Mouse (Mus musculus) liver, adult (tissue): ENCODE measurements around the gene Gmds.

Source experiments
- GATA4 ChIP-seq: IDR thresholded peaks from 2 replicates; pipeline ENCODE4 v1.6.1; 2014; ENCODE audit warnings: mild to moderate bottlenecking, low read length; ENCODE audit not compliant: insufficient replicate concordance

The Gmds gene

GRCm38 (mm10) chr13:32034799-32035448 is 303.6 kb downstream of the Gmds start:
- TF ChIP-seq GATA4, result no peak

GRCm38 (mm10) chr13:32034139-32034538 is 304.4 kb downstream of the Gmds start:
- no peak for TF ChIP-seq GATA4

- TF ChIP-seq GATA4, result no peak
These were observed 312.1 kb downstream of the Gmds start for GRCm38 (mm10) chr13:32026226-32026975.

- TF ChIP-seq GATA4, result no peak
These were observed 313.7 kb downstream of the Gmds start for GRCm38 (mm10) chr13:32024822-32025221.

- TF ChIP-seq GATA4, result no peak
These were observed 317.9 kb downstream of the Gmds start for GRCm38 (mm10) chr13:32020455-32021249.

- no peak for TF ChIP-seq GATA4
These were observed 319.3 kb downstream of the Gmds start for GRCm38 (mm10) chr13:32019256-32019620.

GRCm38 (mm10) chr13:32018518-32019255 is 319.9 kb downstream of the Gmds start:
- TF ChIP-seq GATA4, result peak; percentile 40; the same call in 1 of the 2 replicates

GRCm38 (mm10) chr13:32008802-32009201 is 329.7 kb downstream of the Gmds start:
- no peak for TF ChIP-seq GATA4

GRCm38 (mm10) chr13:32008116-32008641 is 330.4 kb downstream of the Gmds start:
- TF ChIP-seq GATA4, result no peak

- no peak for TF ChIP-seq GATA4
These were observed 345.1 kb downstream of the Gmds start for GRCm38 (mm10) chr13:31993391-31993790.

- no peak for TF ChIP-seq GATA4
These were observed 345.9 kb downstream of the Gmds start for GRCm38 (mm10) chr13:31992409-31993201.

GRCm38 (mm10) chr13:31981198-31981597 is 357.3 kb downstream of the Gmds start:
- TF ChIP-seq GATA4, result no peak

- no peak for TF ChIP-seq GATA4
These were observed 360.4 kb downstream of the Gmds start for GRCm38 (mm10) chr13:31978126-31978525.
